Mouse (Mus musculus) bone marrow macrophage, adult 2 months (primary cell): ENCODE measurements at regions not wholly inside any gene's neighbourhood (a gene's known extent, or its start where the extent isn't known, plus 50 kb on each side); places are given as distances from the start of the nearest gene placed in this dataset.
A peak's percentile ranks its signal among the peaks of the same experiment; 100 is the strongest.

Experiments used
- CTCF ChIP-seq: IDR thresholded peaks from 2 replicates; pipeline ENCODE4 v1.5.1; 2012; ENCODE audit warnings: low read depth, mild to moderate bottlenecking, low read length, moderate library complexity
- POLR2A ChIP-seq: IDR thresholded peaks from 2 replicates; pipeline ENCODE4 v1.6.1; 2012; ENCODE audit warnings: mild to moderate bottlenecking, low read depth, low read length, borderline replicate concordance

GRCm38 (mm10) chr2:10825278-10826133 is 346.4 kb upstream of the Prkcq start:
- TF ChIP-seq CTCF (peak; percentile 80), POLR2A (no peak)
